Mouse (Mus musculus): ENCODE data around the gene Fkbp1a. TPM values are rescaled to one million over a fixed set of nuclear protein-coding genes. Genes with fewer than 3 reads are reported as not detected.
A peak's percentile ranks its signal among the peaks of the same experiment; 100 is the strongest.

Gene Fkbp1a
- total RNA-seq, 2 experiments from 2014 or later = 240 to 249 TPM

DNA sequence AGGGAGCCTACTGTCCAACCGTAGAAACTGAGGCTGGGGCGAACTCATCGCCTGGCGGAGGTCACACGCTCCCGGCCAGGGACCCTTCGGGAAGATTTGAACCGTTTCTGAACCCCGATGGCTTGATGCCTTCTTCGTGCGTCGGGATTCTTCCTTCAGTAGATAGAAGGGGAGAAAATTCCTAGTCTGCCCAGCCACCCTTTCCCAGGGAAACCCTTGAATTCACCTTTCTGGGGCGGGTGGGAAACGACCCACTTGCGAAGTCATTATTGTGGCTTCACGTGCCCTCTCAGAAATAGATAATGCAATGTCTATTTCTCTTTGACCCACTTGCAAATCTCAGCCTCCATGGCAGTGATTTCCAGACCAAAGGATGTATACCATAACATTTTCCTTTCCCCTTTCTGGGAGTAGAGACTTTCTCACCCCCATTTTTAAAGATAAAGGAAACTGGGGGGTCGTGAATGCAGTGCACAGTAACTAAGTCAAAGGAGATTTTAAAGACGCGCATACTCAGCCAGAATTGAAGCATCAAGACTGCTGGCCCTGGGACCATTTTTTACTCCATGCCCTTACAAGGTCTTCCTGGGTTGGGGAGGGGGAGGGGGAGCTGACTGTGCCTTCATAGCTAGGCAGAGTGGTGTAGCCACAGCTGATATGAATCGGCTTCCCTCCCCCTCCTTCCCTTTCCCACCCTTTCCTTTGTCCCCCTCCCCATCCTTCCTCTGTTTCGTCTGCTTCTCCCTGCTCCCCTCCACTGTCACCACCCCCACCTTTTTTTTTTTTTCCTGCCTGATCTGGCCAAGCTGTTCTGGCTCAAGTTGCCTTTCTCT lies 996 bp downstream of the Fkbp1a start:
- intact Hi-C loops (cut with DNase I) = loop anchor here (2.0 to 5.0 kb wide), 2 partner anchors 34 to 48 kb away; partner anchors contain the start of gene Nsfl1c
- DNase-seq (ENCODE audit: low spot score) = peak; percentile 34

- intact Hi-C loops (cut with DNase I) = loop anchor here (5.0 kb wide), 1 partner anchor 33 kb away; no protein-coding TSS in a partner anchor
- no peak for DNase-seq (ENCODE audit: low spot score)
Observed at GRCm38 (mm10) chr2:151544673-151545072, 2.4 kb downstream of the Fkbp1a start.

GRCm38 (mm10) chr2:151546571-151546970 lies 4.3 kb downstream of the Fkbp1a start:
- no peak for DNase-seq (ENCODE audit: low spot score)
- intact Hi-C loops (cut with DNase I) = no loop called here

GRCm38 (mm10) chr2:151549615-151550121 lies 7.4 kb downstream of the Fkbp1a start:
- DNase-seq (ENCODE audit: low spot score) = no peak
- intact Hi-C loops (cut with DNase I) = no loop called here

- intact Hi-C loops (cut with DNase I) = no loop called here
Observed at GRCm38 (mm10) chr2:151562930-151563921, 20.9 kb downstream of the Fkbp1a start.

DNA sequence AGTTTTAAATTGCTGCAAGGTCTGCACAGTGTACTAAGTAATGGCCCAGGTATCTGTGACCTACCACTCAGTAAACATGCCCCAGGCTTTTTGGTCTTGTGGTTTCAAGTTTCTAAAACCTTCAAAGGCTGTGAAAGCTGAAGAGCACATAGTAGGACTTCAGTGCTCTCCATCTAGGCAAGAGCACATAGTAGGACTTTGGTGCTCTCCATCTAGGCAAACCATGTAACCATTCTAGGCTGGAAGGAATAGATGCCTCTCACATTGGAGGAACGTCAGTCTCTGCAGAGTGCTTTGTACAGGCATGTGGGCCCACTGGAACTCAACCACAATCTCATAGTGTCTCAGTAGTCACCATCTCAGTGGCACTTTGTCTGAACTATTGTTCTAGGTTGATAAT lies 21.7 kb downstream of the Fkbp1a start:
- intact Hi-C loops (cut with DNase I) = no loop called here

More at GRCm38 (mm10) chr2:151562930-151563921, 20.9 kb downstream of the Fkbp1a start:
- no peak for DNase-seq (ENCODE audit: low spot score)

GRCm38 (mm10) chr2:151564986-151565385 lies 22.7 kb downstream of the Fkbp1a start:
- intact Hi-C loops (cut with DNase I) = no loop called here
- DNase-seq (ENCODE audit: low spot score) = no peak

More for the DNA sequence above, 21.7 kb downstream of the Fkbp1a start:
- DNase-seq (ENCODE audit: low spot score) = no peak

DNA sequence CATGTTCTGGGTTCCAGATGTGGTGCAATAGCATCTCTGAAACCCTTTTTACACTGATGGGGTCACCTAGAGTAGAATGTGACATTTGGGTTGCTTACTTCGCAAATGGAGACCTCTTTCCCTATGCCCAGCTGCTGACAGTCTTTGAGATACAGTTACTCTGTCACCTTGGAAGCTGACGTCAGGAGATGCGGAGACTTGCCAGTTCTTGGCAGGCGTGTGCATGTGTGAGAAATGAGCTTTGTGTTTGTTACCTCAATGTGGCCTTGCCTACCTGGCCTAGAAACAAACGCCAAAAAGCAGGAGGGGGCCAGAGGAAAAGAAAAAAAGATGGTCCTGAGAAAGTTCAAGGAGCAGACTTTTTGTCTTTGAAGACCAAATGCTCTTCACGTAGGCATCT lies 24.6 kb downstream of the Fkbp1a start:
- intact Hi-C loops (cut with DNase I) = no loop called here
- no peak for DNase-seq (ENCODE audit: low spot score)

- no peak for DNase-seq (ENCODE audit: low spot score)
- intact Hi-C loops (cut with DNase I) = no loop called here
Observed at GRCm38 (mm10) chr2:151569452-151569851, 27.2 kb downstream of the Fkbp1a start.

DNA sequence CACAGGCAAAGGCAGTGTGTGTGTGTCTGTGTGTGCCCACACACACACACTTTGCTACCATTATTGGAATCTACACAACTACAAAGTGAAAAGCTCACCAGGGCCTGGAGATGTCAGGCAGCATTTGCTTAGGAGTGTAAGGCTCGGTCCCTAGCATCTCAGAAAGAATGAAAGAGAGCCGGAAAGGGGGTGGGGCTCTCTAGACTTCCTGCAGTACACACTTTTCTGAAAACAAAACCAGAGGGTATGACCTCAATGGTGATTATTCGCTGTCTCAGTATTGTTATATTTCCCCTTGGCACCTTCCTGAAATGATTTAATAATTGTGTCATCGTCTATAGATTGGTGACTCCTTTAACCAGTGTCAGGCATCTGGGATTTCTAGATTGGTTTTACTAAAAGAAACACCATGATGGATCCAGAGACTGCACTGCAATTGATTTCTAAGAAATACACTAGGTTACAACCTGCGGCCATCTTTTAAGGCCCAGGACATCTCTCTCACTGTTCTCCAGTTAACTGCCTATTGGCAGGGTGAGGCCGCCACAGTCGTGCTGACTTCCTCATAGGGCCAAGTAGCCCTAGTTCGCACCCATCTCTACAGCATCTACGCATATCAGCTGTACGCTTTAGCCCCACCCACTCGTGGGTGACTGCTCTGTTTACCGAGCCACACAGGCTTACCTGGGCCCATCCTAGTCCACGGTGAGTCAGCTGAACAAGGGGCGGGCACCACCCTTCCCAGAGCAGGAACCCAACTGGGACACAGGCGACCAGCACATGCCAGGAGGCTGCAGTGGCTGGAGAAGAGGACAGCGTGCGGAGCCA lies 29.8 kb downstream of the Fkbp1a start, which contains the start of gene Sdcbp2:
Gene Sdcbp2 (plus strand): TSS at position 750 of the 828 bp plus-strand sequence.
- no peak for DNase-seq (ENCODE audit: low spot score)
- intact Hi-C loops (cut with DNase I) = loop anchor here (10.0 kb wide), 1 partner anchor 173 kb away; the partner anchor contains the start of gene Psmf1

DNA sequence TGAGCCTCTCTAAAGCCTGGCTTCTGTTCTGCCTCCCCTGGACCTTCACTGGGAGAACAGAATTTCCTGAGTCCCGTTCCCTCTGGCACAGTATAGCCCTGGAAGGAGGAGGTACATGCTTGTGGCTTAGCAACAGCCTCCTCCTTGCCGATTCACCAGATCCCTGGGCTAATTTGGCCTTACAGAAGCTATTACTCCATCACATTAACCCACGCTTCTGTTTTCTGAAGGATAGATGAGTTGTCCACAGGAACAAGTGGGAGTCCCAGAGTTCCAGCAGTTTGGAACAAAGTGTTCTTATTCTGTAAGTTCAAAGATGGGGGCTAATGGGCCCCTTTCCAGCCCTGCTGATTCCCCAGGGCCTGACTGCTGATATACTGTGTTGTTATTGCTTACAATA lies 31.4 kb downstream of the Fkbp1a start:
- intact Hi-C loops (cut with DNase I) = loop anchor here (10.0 kb wide), 1 partner anchor 171 kb away; the partner anchor contains the start of gene Psmf1
- DNase-seq (ENCODE audit: low spot score) = no peak

- intact Hi-C loops (cut with DNase I) = loop anchor here (5.0 to 10.0 kb wide), 3 partner anchors 32 to 170 kb away; partner anchors contain the start of genes Fkbp1a, Nsfl1c and Psmf1
- DNase-seq (ENCODE audit: low spot score) = no peak
Observed at GRCm38 (mm10) chr2:151574607-151575006, 32.3 kb downstream of the Fkbp1a start.

GRCm38 (mm10) chr2:151575119-151575698 lies 32.9 kb downstream of the Fkbp1a start:
- intact Hi-C loops (cut with DNase I) = loop anchor here (5.0 to 10.0 kb wide), 3 partner anchors 33 to 170 kb away; partner anchors contain the start of genes Fkbp1a, Nsfl1c and Psmf1
- DNase-seq (ENCODE audit: low spot score) = no peak

GRCm38 (mm10) chr2:151575699-151576389 lies 33.6 kb downstream of the Fkbp1a start:
- peak; percentile 73 for DNase-seq (ENCODE audit: low spot score)
- intact Hi-C loops (cut with DNase I) = loop anchor here (5.0 to 10.0 kb wide), 3 partner anchors 34 to 169 kb away; partner anchors contain the start of genes Fkbp1a, Nsfl1c and Psmf1

GRCm38 (mm10) chr2:151579183-151579582 lies 36.9 kb downstream of the Fkbp1a start:
- intact Hi-C loops (cut with DNase I) = loop anchor here (5.0 to 10.0 kb wide), 3 partner anchors 37 to 166 kb away; partner anchors contain the start of genes Fkbp1a, Nsfl1c and Psmf1
- DNase-seq (ENCODE audit: low spot score) = no peak

DNA sequence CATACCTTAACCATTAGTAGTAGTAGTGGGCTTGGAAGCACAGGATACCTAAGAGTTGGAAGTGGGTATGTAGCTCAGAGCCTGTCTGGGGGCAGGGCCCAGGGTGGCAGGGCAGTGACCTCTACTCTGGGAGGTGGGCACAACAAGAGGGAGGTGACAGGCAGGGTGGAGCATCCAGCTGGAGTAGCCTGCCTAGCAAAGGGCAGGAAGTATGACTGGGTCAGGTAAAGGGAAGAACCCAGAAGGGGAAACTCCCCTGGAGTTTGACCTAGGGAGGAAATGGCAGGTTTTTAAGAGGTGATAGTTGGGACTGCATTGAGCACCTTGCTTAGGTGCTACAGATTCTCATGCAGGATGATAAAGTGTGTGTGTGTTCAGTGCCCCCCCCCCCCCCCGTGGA lies 38.7 kb downstream of the Fkbp1a start:
- intact Hi-C loops (cut with DNase I) = no loop called here
- DNase-seq (ENCODE audit: low spot score) = no peak

GRCm38 (mm10) chr2:151585934-151586333 lies 43.7 kb downstream of the Fkbp1a start:
- no peak for DNase-seq (ENCODE audit: low spot score)
- intact Hi-C loops (cut with DNase I) = no loop called here

DNA sequence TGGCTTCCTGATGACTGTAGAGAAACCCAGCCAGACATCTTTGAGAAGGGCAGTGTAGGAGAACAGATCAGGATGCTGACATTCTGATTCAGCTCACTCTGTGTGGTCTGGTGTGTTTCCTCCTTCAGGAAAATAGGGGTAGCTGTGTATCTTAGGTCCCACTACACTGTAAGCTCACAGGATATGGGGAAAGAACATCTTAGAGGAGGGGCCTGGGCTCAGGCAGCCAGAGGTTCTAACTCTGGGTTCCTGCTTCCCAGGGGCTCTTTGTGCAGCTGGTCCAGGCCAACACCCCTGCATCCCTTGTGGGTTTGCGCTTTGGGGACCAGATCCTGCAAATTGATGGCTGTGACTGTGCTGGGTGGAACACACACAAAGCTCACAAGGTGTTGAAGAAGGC lies 44.5 kb downstream of the Fkbp1a start:
- no peak for DNase-seq (ENCODE audit: low spot score)
- intact Hi-C loops (cut with DNase I) = no loop called here
